Mouse (Mus musculus) forebrain, embryonic 13.5 days (tissue): ENCODE data around the gene Gm43951. TPM values are rescaled to one million over a fixed set of nuclear protein-coding genes. Genes with fewer than 3 reads are reported as not detected.
"Not testable (repeated sequence)": the region's sequence is repeated elsewhere in the genome, so short reads cannot be mapped to it uniquely, and the experiment has no call there.

Experiments used
- ATAC-seq: fragments of 200-750 bp; cut with Nextera tagmentation; 2 replicates; pipeline ENCODE4 v1.8.0; 2017
- H3K27ac ChIP-seq: fragments of 300-500 bp; sonication (generic); 2 replicates; pipeline ENCODE4 v1.5.1; 2015; ENCODE audit warnings: inconsistent platforms, mild to moderate bottlenecking, moderate library complexity
- H3K27me3 ChIP-seq: fragments of 300-500 bp; sonication (generic); 2 replicates; pipeline ENCODE4 v1.6.1; 2015; ENCODE audit warnings: mild to moderate bottlenecking, inconsistent platforms
- H3K36me3 ChIP-seq: fragments of 300-500 bp; sonication (generic); 2 replicates; pipeline ENCODE4 v1.6.1; 2015; ENCODE audit warnings: mild to moderate bottlenecking, inconsistent platforms; ENCODE audit not compliant: poor library complexity, severe bottlenecking
- H3K4me1 ChIP-seq: fragments of 300-500 bp; sonication (generic); 2 replicates; pipeline ENCODE4 v1.6.1; 2015; ENCODE audit warnings: inconsistent platforms
- H3K4me2 ChIP-seq: fragments of 300-500 bp; sonication (generic); 2 replicates; pipeline ENCODE4 v1.6.1; 2015; ENCODE audit warnings: inconsistent platforms, mild to moderate bottlenecking, moderate library complexity
- H3K4me3 ChIP-seq: fragments of 300-500 bp; sonication (generic); 2 replicates; pipeline ENCODE4 v1.5.1; 2015; ENCODE audit warnings: mild to moderate bottlenecking, inconsistent platforms
- H3K9ac ChIP-seq: fragments of 300-500 bp; sonication (generic); 2 replicates; pipeline ENCODE4 v1.6.1; 2015; ENCODE audit warnings: mild to moderate bottlenecking, inconsistent platforms
- H3K9me3 ChIP-seq: fragments of 300-500 bp; sonication (generic); replicated peaks from 2 replicates; pipeline ENCODE4 v1.6.1; 2016; ENCODE audit warnings: inconsistent platforms
- WGBS: fragments of 180-500 bp; shearing (Covaris S2); methylation state at CpG from one replicate; pipeline ENCODE4 v1.1.7; 2015; 5-methylcytosine and 5-hydroxymethylcytosine counted together
- polyA plus RNA-seq: library from polyadenylated mRNA; unstranded; fragments of >200 nt; fragmentation: Nextera tagmentation; extraction: Ambion mirVana; gene quantifications from 2 replicates; pipeline ENCODE4 v1.2.1, GENCODE M21; 2015

The Gm43951 gene
- polyA plus RNA-seq, 1 experiment from 2014 or later: 0.94 TPM

DNA sequence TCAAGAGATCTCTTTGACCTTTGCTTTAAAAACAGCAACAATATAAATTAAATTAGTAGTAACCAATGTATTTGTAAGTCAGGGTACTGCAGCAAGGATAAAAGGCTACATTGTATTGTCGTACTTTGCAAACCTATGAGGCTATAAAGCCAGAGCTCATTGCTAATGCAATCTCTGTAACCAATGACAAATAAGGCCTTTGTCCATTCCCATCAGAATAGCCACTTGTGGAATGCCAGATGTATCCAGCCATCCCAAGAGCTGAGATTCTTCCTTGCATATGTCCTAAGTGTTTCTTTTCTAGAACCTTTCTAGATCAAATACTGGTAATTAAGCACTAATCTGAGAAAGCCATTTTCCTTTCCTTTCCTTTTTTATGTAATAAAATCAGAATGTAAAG, 15.8 kb downstream of the Gm43951 start:
- Histone ChIP-seq H3K36me3 (peaks cover 63% of the 10 kb centered on the region), H3K4me1 (no peaks in the 10 kb centered on the region), H3K4me2 (no peak overlapping the region), H3K27ac (no peak overlapping the region), H3K9ac (no peak overlapping the region), H3K4me3 (no peak overlapping the region), H3K9me3 (no peaks in the 10 kb centered on the region), H3K27me3 (no peaks in the 10 kb centered on the region)
- no peak for ATAC-seq
- WGBS: 81% methylated on average over 1 of the region's 1 CpGs

GRCm38 (mm10) chr11:72184252-72184651, 22.4 kb downstream of the Gm43951 start:
- Histone ChIP-seq H3K9ac (no peak overlapping the region), H3K9me3 (no peaks in the 10 kb centered on the region), H3K36me3 (peaks cover 55% of the 10 kb centered on the region), H3K4me3 (no peak overlapping the region), H3K4me1 (no peaks in the 10 kb centered on the region), H3K4me2 (no peak overlapping the region), H3K27ac (no peak overlapping the region), H3K27me3 (no peaks in the 10 kb centered on the region)
- WGBS: 88% methylated on average over 4 of the region's 4 CpGs
- ATAC-seq: no peak

DNA sequence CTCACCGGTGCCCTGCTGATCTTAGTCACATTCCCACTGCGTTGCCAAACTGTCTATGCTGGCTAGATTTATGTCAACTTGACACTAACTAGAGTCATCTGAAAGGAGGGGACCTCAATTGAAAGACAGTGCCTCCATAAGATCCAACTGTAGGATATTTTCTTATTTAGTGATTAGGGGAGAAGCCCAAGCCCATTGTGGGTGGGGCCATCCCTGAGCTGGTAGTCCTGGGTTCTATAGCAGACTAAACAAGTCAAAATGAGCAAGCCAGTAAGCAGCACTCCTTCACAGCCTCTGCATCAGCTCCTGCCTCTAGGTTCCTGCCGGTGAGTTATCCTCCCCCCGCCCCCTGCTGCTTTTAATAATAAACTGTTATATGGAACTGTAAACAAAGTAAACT, 25.5 kb downstream of the Gm43951 start:
- H3K27me3 ChIP-seq: no peaks in the 10 kb centered on the region
- peaks cover 54% of the 10 kb centered on the region for H3K36me3 ChIP-seq
- no peak overlapping the region for H3K4me2 ChIP-seq
- no peak overlapping the region for H3K9ac ChIP-seq
- no peak overlapping the region for H3K27ac ChIP-seq
- no peak overlapping the region for H3K4me3 ChIP-seq
- peaks cover 10% of the 10 kb centered on the region for H3K4me1 ChIP-seq
- H3K9me3 ChIP-seq: no peaks in the 10 kb centered on the region
- WGBS: 94% methylated on average over 4 of the region's 4 CpGs
- no peak for ATAC-seq

DNA sequence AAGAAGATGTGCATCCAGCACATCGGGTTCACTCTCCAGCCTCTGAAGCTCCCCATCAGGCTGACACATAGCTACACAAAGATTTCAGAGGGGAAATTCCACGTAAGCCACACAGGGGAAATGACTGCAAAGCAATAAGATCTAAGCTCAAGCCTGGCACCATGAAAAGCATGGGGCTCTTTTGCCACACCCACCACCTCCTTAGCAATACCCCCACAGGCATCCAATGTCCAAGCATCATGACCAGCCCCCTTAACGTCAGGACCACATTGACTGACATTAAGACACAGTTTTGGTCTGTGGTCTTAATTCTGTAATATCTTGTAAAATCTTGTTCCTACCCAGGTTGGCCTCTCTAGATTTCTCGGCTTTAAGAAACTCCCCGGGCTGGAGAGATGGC, 26.1 kb downstream of the Gm43951 start:
- H3K4me3 ChIP-seq: no peak overlapping the region

DNA sequence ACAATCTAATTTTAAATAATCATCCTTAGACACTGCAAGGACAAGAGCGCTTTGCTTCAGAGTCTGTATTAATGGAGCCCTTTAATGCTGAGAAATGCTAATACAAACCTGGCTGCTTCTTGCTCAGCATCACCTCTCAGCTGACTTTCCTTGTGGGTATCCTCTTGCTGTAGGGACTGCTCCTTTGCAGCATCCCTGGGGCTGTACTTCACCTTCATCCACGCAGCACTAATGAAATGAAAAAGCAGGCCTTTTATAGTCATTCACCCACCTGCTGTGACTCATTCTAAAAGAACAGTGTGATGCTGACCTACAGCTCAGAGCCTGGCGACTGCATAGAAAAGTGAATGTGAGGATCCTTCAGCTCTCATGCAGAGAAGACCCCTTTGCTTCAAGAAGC, 30.1 kb downstream of the Gm43951 start:
- Histone ChIP-seq H3K4me1 (peaks cover 14% of the 10 kb centered on the region), H3K4me3 (no peak overlapping the region), H3K27ac (peak overlapping the region; percentile 31; the same call in 1 of the 2 replicates), H3K27me3 (no peaks in the 10 kb centered on the region), H3K9me3 (no peaks in the 10 kb centered on the region), H3K36me3 (peaks cover 86% of the 10 kb centered on the region), H3K9ac (no peak overlapping the region), H3K4me2 (no peak overlapping the region)
- 21% methylated on average over 3 of the region's 3 CpGs for WGBS
- no peak for ATAC-seq

More for the DNA sequence above, 26.1 kb downstream of the Gm43951 start:
- H3K9me3 ChIP-seq: no peaks in the 10 kb centered on the region
- 91% methylated on average over 5 of the region's 5 CpGs for WGBS
- peaks cover 53% of the 10 kb centered on the region for H3K36me3 ChIP-seq
- peaks cover 14% of the 10 kb centered on the region for H3K4me1 ChIP-seq
- H3K4me2 ChIP-seq: no peak overlapping the region
- H3K9ac ChIP-seq: no peak overlapping the region
- no peak overlapping the region for H3K27ac ChIP-seq
- H3K27me3 ChIP-seq: no peaks in the 10 kb centered on the region
- no peak for ATAC-seq

DNA sequence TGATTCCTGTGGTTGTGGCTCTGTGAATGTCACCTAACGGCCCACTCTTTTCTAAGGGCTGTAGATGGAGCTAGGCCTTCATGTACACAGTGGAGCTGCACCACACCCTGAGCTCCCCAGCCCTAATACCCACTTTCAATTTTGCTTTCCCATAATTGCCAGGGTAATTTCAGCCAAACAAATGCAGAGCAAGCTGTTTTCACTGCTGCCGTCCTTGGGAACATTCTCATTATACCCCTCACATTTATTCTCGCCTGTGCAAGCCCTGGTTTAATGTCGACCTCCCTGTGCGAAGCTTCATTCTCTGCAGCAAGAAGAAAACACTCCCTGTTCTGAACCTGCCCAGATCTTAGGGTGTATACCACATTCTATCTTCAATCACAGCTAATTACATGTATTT, 30.7 kb downstream of the Gm43951 start:
- Histone ChIP-seq H3K27ac (no peak overlapping the region), H3K27me3 (no peaks in the 10 kb centered on the region), H3K4me2 (no peak overlapping the region), H3K36me3 (peaks cover 82% of the 10 kb centered on the region), H3K9ac (no peak overlapping the region), H3K4me1 (peaks cover 14% of the 10 kb centered on the region), H3K4me3 (no peak overlapping the region), H3K9me3 (no peaks in the 10 kb centered on the region)
- no peak for ATAC-seq
- WGBS: 47% methylated on average over 5 of the region's 5 CpGs

DNA sequence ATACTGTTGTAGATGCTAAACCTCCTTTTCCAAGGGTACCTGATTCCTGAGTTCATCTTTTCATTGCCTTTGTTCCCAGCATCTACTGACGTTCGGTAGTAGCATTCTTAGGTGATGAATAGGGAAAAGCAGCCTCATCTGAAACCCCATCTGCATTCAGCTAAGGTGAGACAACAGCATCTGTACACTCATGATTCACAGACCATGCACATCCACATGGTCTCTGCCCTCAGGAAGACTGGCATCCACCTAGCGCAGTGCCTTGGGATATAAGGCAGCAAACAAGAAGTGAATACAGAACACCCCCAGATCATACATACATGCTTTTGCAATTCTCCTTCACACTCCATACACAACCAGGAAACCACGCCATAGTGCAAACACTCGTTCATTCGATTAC, 31.9 kb downstream of the Gm43951 start:
- peaks cover 84% of the 10 kb centered on the region for H3K36me3 ChIP-seq
- 93% methylated on average over 6 of the region's 6 CpGs for WGBS
- H3K9ac ChIP-seq: no peak overlapping the region
- no peak overlapping the region for H3K27ac ChIP-seq
- ATAC-seq: no peak
- no peak overlapping the region for H3K4me3 ChIP-seq
- H3K9me3 ChIP-seq: no peaks in the 10 kb centered on the region
- no peaks in the 10 kb centered on the region for H3K27me3 ChIP-seq
- no peak overlapping the region for H3K4me2 ChIP-seq
- peaks cover 14% of the 10 kb centered on the region for H3K4me1 ChIP-seq

DNA sequence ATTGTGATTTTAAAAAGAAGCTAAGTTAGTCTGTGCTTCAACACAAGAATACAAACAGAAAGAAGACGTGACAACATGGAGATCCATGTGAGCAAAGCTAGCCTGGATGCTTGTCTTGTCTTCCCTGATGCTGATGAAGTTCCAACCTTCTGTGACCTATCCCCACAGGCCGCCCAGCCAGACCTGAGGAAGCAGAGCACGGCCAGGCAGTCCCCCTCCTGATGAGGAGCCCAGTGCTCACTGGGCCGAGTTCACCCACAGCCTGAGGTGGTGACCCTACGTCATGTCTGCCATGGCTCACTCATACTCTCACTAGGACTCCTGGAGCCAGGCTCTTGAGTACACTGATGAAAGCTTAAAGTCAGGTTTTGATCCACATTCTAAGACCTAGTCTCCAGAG, 33.1 kb downstream of the Gm43951 start:
- Histone ChIP-seq H3K36me3 (peaks cover 87% of the 10 kb centered on the region), H3K27ac (no peak overlapping the region), H3K9ac (no peak overlapping the region), H3K4me1 (peaks cover 14% of the 10 kb centered on the region), H3K4me2 (no peak overlapping the region), H3K27me3 (no peaks in the 10 kb centered on the region), H3K4me3 (no peak overlapping the region), H3K9me3 (no peaks in the 10 kb centered on the region)
- 91% methylated on average over 5 of the region's 5 CpGs for WGBS
- no peak for ATAC-seq

DNA sequence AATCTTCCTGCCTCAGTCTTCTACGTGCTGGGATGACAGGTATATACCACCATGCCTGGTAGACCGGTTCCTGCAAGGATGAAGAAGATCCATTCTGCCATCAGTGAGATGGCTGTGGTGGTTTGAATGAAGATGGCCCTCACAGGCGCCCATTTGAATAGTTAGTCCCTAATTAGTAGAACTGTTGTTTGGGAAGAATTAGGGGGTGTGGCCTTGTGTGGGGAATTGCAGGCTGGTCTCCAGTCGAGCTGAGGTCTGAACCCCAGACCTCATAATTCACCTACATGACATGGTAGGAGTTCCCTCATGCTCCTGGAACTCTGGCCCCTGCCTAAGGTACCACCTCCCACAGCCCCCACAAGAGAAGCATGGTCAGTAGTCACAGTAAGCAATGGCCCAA, 34.7 kb downstream of the Gm43951 start:
- H3K9ac ChIP-seq, H3K27ac ChIP-seq, H3K4me2 ChIP-seq, H3K4me3 ChIP-seq, H3K27me3 ChIP-seq, ATAC-seq, H3K9me3 ChIP-seq: not testable (repeated sequence)
- H3K36me3 ChIP-seq: peaks cover 85% of the 10 kb centered on the region
- 72% methylated on average over 4 of the region's 4 CpGs for WGBS
- H3K4me1 ChIP-seq: peaks cover 11% of the 10 kb centered on the region

- 89% methylated on average over 4 of the region's 4 CpGs for WGBS
- no peak overlapping the region for H3K4me3 ChIP-seq
- H3K9ac ChIP-seq: no peak overlapping the region
- no peaks in the 10 kb centered on the region for H3K4me1 ChIP-seq
- H3K9me3 ChIP-seq: no peaks in the 10 kb centered on the region
- H3K36me3 ChIP-seq: peaks cover 87% of the 10 kb centered on the region
- ATAC-seq: no peak
- H3K4me2 ChIP-seq: no peak overlapping the region
- no peaks in the 10 kb centered on the region for H3K27me3 ChIP-seq
- H3K27ac ChIP-seq: no peak overlapping the region
These were observed 36.8 kb downstream of the Gm43951 start for GRCm38 (mm10) chr11:72169871-72170270.

- Histone ChIP-seq H3K27me3 (no peaks in the 10 kb centered on the region), H3K4me3 (no peak overlapping the region), H3K36me3 (peaks cover 66% of the 10 kb centered on the region), H3K4me1 (no peaks in the 10 kb centered on the region), H3K9ac (no peak overlapping the region), H3K9me3 (no peaks in the 10 kb centered on the region), H3K27ac (no peak overlapping the region), H3K4me2 (no peak overlapping the region)
- 93% methylated on average over 2 of the region's 2 CpGs for WGBS
- no peak for ATAC-seq
These were observed 43.4 kb downstream of the Gm43951 start for GRCm38 (mm10) chr11:72163198-72163597.

GRCm38 (mm10) chr11:72156624-72157023, 50.0 kb downstream of the Gm43951 start:
- Histone ChIP-seq H3K36me3 (peaks cover 56% of the 10 kb centered on the region), H3K4me2 (no peak overlapping the region), H3K9ac (no peak overlapping the region), H3K27me3 (no peaks in the 10 kb centered on the region), H3K27ac (0 out of 2 replicates have a peak overlapping the region, but pooled peaks have one; percentile 7), H3K4me1 (peaks cover 21% of the 10 kb centered on the region), H3K9me3 (no peaks in the 10 kb centered on the region), H3K4me3 (no peak overlapping the region)
- 65% methylated on average over 2 of the region's 2 CpGs for WGBS
- no peak for ATAC-seq

- no peak for ATAC-seq
- H3K9me3 ChIP-seq: no peaks in the 10 kb centered on the region
- no peak overlapping the region for H3K4me3 ChIP-seq
- H3K27ac ChIP-seq: peak overlapping the region; percentile 7; the same call in 1 of the 2 replicates
- H3K4me1 ChIP-seq: peaks cover 21% of the 10 kb centered on the region
- 72% methylated on average over 4 of the region's 4 CpGs for WGBS
- H3K4me2 ChIP-seq: no peak overlapping the region
- no peak overlapping the region for H3K9ac ChIP-seq
- H3K27me3 ChIP-seq: no peaks in the 10 kb centered on the region
- H3K36me3 ChIP-seq: peaks cover 56% of the 10 kb centered on the region
These were observed 50.6 kb downstream of the Gm43951 start for GRCm38 (mm10) chr11:72155981-72156428.
